Mouse (Mus musculus) G1E (cell line): ENCODE data around the gene Wdr19.
"Not testable (repeated sequence)": the region's sequence is repeated elsewhere in the genome, so short reads cannot be mapped to it uniquely, and the experiment has no call there.

Experiments
- CTCF ChIP-seq: IDR thresholded peaks from 2 replicates; pipeline ENCODE4 v1.5.1; 2012; ENCODE audit warnings: low read depth, low read length, inconsistent platforms, mixed read lengths
- GATA1 ChIP-seq: IDR thresholded peaks from 2 replicates; pipeline ENCODE4 v1.6.1; 2012; ENCODE audit warnings: borderline replicate concordance, low read length, inconsistent platforms, mixed read lengths
- POLR2AphosphoS5 ChIP-seq: IDR thresholded peaks from 2 replicates; pipeline ENCODE4 v1.6.1; 2012; ENCODE audit warnings: low read depth, low read length, inconsistent platforms; ENCODE audit not compliant: insufficient replicate concordance
- TAL1 ChIP-seq: conservative IDR thresholded peaks from 2 replicates; pipeline ENCODE4 v1.6.1; 2012; ENCODE audit warnings: low read depth, low read length, inconsistent platforms, mixed read lengths

DNA sequence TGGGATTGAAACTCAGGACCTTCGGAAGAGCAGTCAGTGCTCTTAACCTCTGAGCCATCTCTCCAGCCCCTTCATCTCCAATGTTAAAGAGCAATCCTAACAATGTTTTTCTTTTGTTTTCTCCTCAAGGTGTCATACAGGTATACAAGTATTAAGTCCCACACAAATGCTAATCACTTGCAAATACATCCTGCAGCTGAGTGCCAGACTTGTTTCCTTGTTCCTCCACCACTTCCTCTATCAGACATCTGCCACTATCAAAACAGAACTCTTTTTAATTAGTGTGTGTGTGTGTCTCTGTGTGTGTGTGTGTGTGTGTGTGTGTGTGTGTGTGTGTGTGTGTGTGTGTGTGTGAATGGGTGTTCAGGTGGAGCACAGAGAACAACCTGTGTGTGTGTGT, 100.1 kb downstream of the Wdr19 start:
- not testable (repeated sequence) for TF ChIP-seq CTCF, POLR2AphosphoS5, GATA1, TAL1
